Mouse (Mus musculus): ENCODE results near the gene Nmnat2.

Nmnat2 gene

GRCm38 (mm10) chr1:152954821-152955523, at the start of gene Nmnat2:
Nmnat2 (plus strand) TSS chr1:152954993.
- DNase-seq (ENCODE audit: low read depth, low spot score), result peak; percentile 73

GRCm38 (mm10) chr1:152913483-152914460, 41.0 kb upstream of the Nmnat2 start:
- DNase-seq (ENCODE audit: low read depth, low spot score), result no peak

GRCm38 (mm10) chr1:152915766-152916165, 39.0 kb upstream of the Nmnat2 start:
- no peak for DNase-seq (ENCODE audit: low read depth, low spot score)

GRCm38 (mm10) chr1:152916936-152917335, 37.9 kb upstream of the Nmnat2 start:
- no peak for DNase-seq (ENCODE audit: low read depth, low spot score)

GRCm38 (mm10) chr1:152917626-152918025, 37.2 kb upstream of the Nmnat2 start:
- no peak for DNase-seq (ENCODE audit: low read depth, low spot score)

GRCm38 (mm10) chr1:152921786-152922185, 33.0 kb upstream of the Nmnat2 start:
- peak; percentile 63 for DNase-seq (ENCODE audit: low read depth, low spot score)

GRCm38 (mm10) chr1:152933962-152934361, 20.8 kb upstream of the Nmnat2 start:
- DNase-seq (ENCODE audit: low read depth, low spot score), result no peak

GRCm38 (mm10) chr1:152935476-152935875, 19.3 kb upstream of the Nmnat2 start:
- DNase-seq (ENCODE audit: low read depth, low spot score), result no peak

GRCm38 (mm10) chr1:152936365-152936764, 18.4 kb upstream of the Nmnat2 start:
- DNase-seq (ENCODE audit: low read depth, low spot score), result no peak

- DNase-seq (ENCODE audit: low read depth, low spot score), result no peak
These were observed 11.8 kb upstream of the Nmnat2 start for GRCm38 (mm10) chr1:152942977-152943376.

- DNase-seq (ENCODE audit: low read depth, low spot score), result peak; percentile 47
These were observed 626 bp upstream of the Nmnat2 start for GRCm38 (mm10) chr1:152954167-152954566.

- no peak for DNase-seq (ENCODE audit: low read depth, low spot score)
These were observed 895 bp downstream of the Nmnat2 start for GRCm38 (mm10) chr1:152955564-152956211.

GRCm38 (mm10) chr1:152956221-152956620, 1.4 kb downstream of the Nmnat2 start:
- peak; percentile 29 for DNase-seq (ENCODE audit: low read depth, low spot score)

GRCm38 (mm10) chr1:152964344-152964743, 9.6 kb downstream of the Nmnat2 start:
- DNase-seq (ENCODE audit: low read depth, low spot score), result no peak

GRCm38 (mm10) chr1:152966222-152966621, 11.4 kb downstream of the Nmnat2 start:
- no peak for DNase-seq (ENCODE audit: low read depth, low spot score)

GRCm38 (mm10) chr1:152966686-152967085, 11.9 kb downstream of the Nmnat2 start:
- no peak for DNase-seq (ENCODE audit: low read depth, low spot score)

- DNase-seq (ENCODE audit: low read depth, low spot score), result no peak
These were observed 14.3 kb downstream of the Nmnat2 start for GRCm38 (mm10) chr1:152969081-152969480.

- DNase-seq (ENCODE audit: low read depth, low spot score), result no peak
These were observed 18.2 kb downstream of the Nmnat2 start for GRCm38 (mm10) chr1:152972957-152973356.

GRCm38 (mm10) chr1:152973421-152973820, 18.6 kb downstream of the Nmnat2 start:
- no peak for DNase-seq (ENCODE audit: low read depth, low spot score)

- DNase-seq (ENCODE audit: low read depth, low spot score), result no peak
These were observed 19.1 kb downstream of the Nmnat2 start for GRCm38 (mm10) chr1:152973861-152974260.

GRCm38 (mm10) chr1:152975144-152975543, 20.4 kb downstream of the Nmnat2 start:
- DNase-seq (ENCODE audit: low read depth, low spot score), result no peak

- no peak for DNase-seq (ENCODE audit: low read depth, low spot score)
These were observed 23.9 kb downstream of the Nmnat2 start for GRCm38 (mm10) chr1:152978700-152979099.

All from 3T3-L1 (cell line).